Mouse (Mus musculus): ENCODE data around the gene Sla2. TPM values are rescaled to one million over a fixed set of nuclear protein-coding genes. Genes with fewer than 3 reads are reported as not detected.
"Not testable (repeated sequence)": the region's sequence is repeated elsewhere in the genome, so short reads cannot be mapped to it uniquely, and the experiment has no call there.

Gene Sla2
- polyA plus RNA-seq, 1 experiment, result not detected

- Histone ChIP-seq H3K4me3 (ENCODE audit: insufficient read depth, low read depth, low read length) (no peak overlapping the region), H3K4me1 (ENCODE audit: control insufficient read depth, insufficient read depth, insufficient read length, low read length) (0 out of 2 replicates have a peak, but pooled peaks cover 3% of the 10 kb centered on the region), H3K27ac (replicated peaks; ENCODE audit: low read depth, low read length) (no peak overlapping the region)
These were observed 5.2 kb upstream of the Sla2 start for GRCm38 (mm10) chr2:156892240-156892639.

GRCm38 (mm10) chr2:156888490-156888889 is 1.5 kb upstream of the Sla2 start:
- Histone ChIP-seq H3K4me3 (ENCODE audit: insufficient read depth, low read depth, low read length) (no peak overlapping the region), H3K4me1 (ENCODE audit: control insufficient read depth, insufficient read depth, insufficient read length, low read length) (0 out of 2 replicates have a peak, but pooled peaks cover 3% of the 10 kb centered on the region)

GRCm38 (mm10) chr2:156886084-156886631 is 834 bp downstream of the Sla2 start:
- no peak overlapping the region for H3K4me3 ChIP-seq (ENCODE audit: insufficient read depth, low read depth, low read length)
- H3K4me1 ChIP-seq (ENCODE audit: control insufficient read depth, insufficient read depth, insufficient read length, low read length), result no peaks in the 10 kb centered on the region
- no peak overlapping the region for H3K27ac ChIP-seq (replicated peaks; ENCODE audit: low read depth, low read length)

More at GRCm38 (mm10) chr2:156888490-156888889, 1.5 kb upstream of the Sla2 start:
- H3K27ac ChIP-seq (replicated peaks; ENCODE audit: low read depth, low read length), result no peak overlapping the region

- H3K27ac ChIP-seq (replicated peaks; ENCODE audit: low read depth, low read length); H3K4me1 ChIP-seq (ENCODE audit: control insufficient read depth, insufficient read depth, insufficient read length, low read length); H3K4me3 ChIP-seq (ENCODE audit: insufficient read depth, low read depth, low read length): not testable (repeated sequence)
These were observed 1.3 kb downstream of the Sla2 start for GRCm38 (mm10) chr2:156885666-156886065.

- no peak overlapping the region for H3K4me3 ChIP-seq (ENCODE audit: insufficient read depth, low read depth, low read length)
These were observed 2.4 kb downstream of the Sla2 start for GRCm38 (mm10) chr2:156884396-156885211.

GRCm38 (mm10) chr2:156882431-156883001 is 4.5 kb downstream of the Sla2 start:
- Histone ChIP-seq H3K4me3 (ENCODE audit: insufficient read depth, low read depth, low read length) (no peak overlapping the region), H3K4me1 (ENCODE audit: control insufficient read depth, insufficient read depth, insufficient read length, low read length) (0 out of 2 replicates have a peak, but pooled peaks cover 3% of the 10 kb centered on the region), H3K27ac (replicated peaks; ENCODE audit: low read depth, low read length) (no peak overlapping the region)

More at GRCm38 (mm10) chr2:156884396-156885211, 2.4 kb downstream of the Sla2 start:
- no peak overlapping the region for H3K27ac ChIP-seq (replicated peaks; ENCODE audit: low read depth, low read length)
- no peaks in the 10 kb centered on the region for H3K4me1 ChIP-seq (ENCODE audit: control insufficient read depth, insufficient read depth, insufficient read length, low read length)

GRCm38 (mm10) chr2:156879541-156879940 is 7.5 kb downstream of the Sla2 start:
- H3K4me3 ChIP-seq (ENCODE audit: insufficient read depth, low read depth, low read length), result no peak overlapping the region
- H3K27ac ChIP-seq (replicated peaks; ENCODE audit: low read depth, low read length), result no peak overlapping the region
- 0 out of 2 replicates have a peak, but pooled peaks cover 3% of the 10 kb centered on the region for H3K4me1 ChIP-seq (ENCODE audit: control insufficient read depth, insufficient read depth, insufficient read length, low read length)

- Histone ChIP-seq H3K4me1 (ENCODE audit: control insufficient read depth, insufficient read depth, insufficient read length, low read length) (0 out of 2 replicates have a peak, but pooled peaks cover 3% of the 10 kb centered on the region), H3K27ac (replicated peaks; ENCODE audit: low read depth, low read length) (no peak overlapping the region), H3K4me3 (ENCODE audit: insufficient read depth, low read depth, low read length) (no peak overlapping the region)
These were observed 9.3 kb downstream of the Sla2 start for GRCm38 (mm10) chr2:156877726-156878125.

- Histone ChIP-seq H3K27ac (replicated peaks; ENCODE audit: low read depth, low read length) (no peak overlapping the region), H3K4me1 (ENCODE audit: control insufficient read depth, insufficient read depth, insufficient read length, low read length) (peaks cover 10% of the 10 kb centered on the region), H3K4me3 (ENCODE audit: insufficient read depth, low read depth, low read length) (no peak overlapping the region)
These were observed 12.1 kb downstream of the Sla2 start for GRCm38 (mm10) chr2:156874760-156875510.

GRCm38 (mm10) chr2:156874047-156874759 is 12.8 kb downstream of the Sla2 start:
- no peak overlapping the region for H3K27ac ChIP-seq (replicated peaks; ENCODE audit: low read depth, low read length)
- H3K4me3 ChIP-seq (ENCODE audit: insufficient read depth, low read depth, low read length), result no peak overlapping the region
- peaks cover 9% of the 10 kb centered on the region for H3K4me1 ChIP-seq (ENCODE audit: control insufficient read depth, insufficient read depth, insufficient read length, low read length)

GRCm38 (mm10) chr2:156873629-156874028 is 13.4 kb downstream of the Sla2 start:
- Histone ChIP-seq H3K27ac (replicated peaks; ENCODE audit: low read depth, low read length) (no peak overlapping the region), H3K4me3 (ENCODE audit: insufficient read depth, low read depth, low read length) (no peak overlapping the region), H3K4me1 (ENCODE audit: control insufficient read depth, insufficient read depth, insufficient read length, low read length) (peaks cover 8% of the 10 kb centered on the region)

GRCm38 (mm10) chr2:156870519-156870918 is 16.5 kb downstream of the Sla2 start:
- H3K4me3 ChIP-seq (ENCODE audit: insufficient read depth, low read depth, low read length), result no peak overlapping the region
- H3K4me1 ChIP-seq (ENCODE audit: control insufficient read depth, insufficient read depth, insufficient read length, low read length), result peaks cover 10% of the 10 kb centered on the region
- H3K27ac ChIP-seq (replicated peaks; ENCODE audit: low read depth, low read length), result no peak overlapping the region

- peaks cover 11% of the 10 kb centered on the region for H3K4me1 ChIP-seq (ENCODE audit: control insufficient read depth, insufficient read depth, insufficient read length, low read length)
- no peak overlapping the region for H3K27ac ChIP-seq (replicated peaks; ENCODE audit: low read depth, low read length)
These were observed 17.4 kb downstream of the Sla2 start for GRCm38 (mm10) chr2:156869554-156869953.

GRCm38 (mm10) chr2:156868994-156869393 is 18.0 kb downstream of the Sla2 start:
- Histone ChIP-seq H3K4me3 (ENCODE audit: insufficient read depth, low read depth, low read length) (no peak overlapping the region), H3K27ac (replicated peaks; ENCODE audit: low read depth, low read length) (0 out of 2 replicates have a peak overlapping the region, but pooled peaks have one; percentile 4), H3K4me1 (ENCODE audit: control insufficient read depth, insufficient read depth, insufficient read length, low read length) (peaks cover 13% of the 10 kb centered on the region)

More at GRCm38 (mm10) chr2:156869554-156869953, 17.4 kb downstream of the Sla2 start:
- H3K4me3 ChIP-seq (ENCODE audit: insufficient read depth, low read depth, low read length), result no peak overlapping the region
